Mouse (Mus musculus) pancreas, adult 10 weeks (tissue): ENCODE data around the gene Hsf5. TPM values are rescaled to one million over a fixed set of nuclear protein-coding genes. Genes with fewer than 3 reads are reported as not detected.

Experiments
- polyA plus RNA-seq: library from polyadenylated mRNA; stranded (reverse); fragments of 350-450 nt; fragmentation: Illumina TruSeq; extraction: RNeasy Lipid Tissue Mini Kit (QIAGEN cat#74804); gene quantifications from one replicate; pipeline ENCODE4 v1.2.3, GENCODE M21; 2015; ENCODE audit warnings: low read depth, low replicate concordance; ENCODE audit not compliant: insufficient read depth

Gene Hsf5
- polyA plus RNA-seq, result not detected

DNA sequence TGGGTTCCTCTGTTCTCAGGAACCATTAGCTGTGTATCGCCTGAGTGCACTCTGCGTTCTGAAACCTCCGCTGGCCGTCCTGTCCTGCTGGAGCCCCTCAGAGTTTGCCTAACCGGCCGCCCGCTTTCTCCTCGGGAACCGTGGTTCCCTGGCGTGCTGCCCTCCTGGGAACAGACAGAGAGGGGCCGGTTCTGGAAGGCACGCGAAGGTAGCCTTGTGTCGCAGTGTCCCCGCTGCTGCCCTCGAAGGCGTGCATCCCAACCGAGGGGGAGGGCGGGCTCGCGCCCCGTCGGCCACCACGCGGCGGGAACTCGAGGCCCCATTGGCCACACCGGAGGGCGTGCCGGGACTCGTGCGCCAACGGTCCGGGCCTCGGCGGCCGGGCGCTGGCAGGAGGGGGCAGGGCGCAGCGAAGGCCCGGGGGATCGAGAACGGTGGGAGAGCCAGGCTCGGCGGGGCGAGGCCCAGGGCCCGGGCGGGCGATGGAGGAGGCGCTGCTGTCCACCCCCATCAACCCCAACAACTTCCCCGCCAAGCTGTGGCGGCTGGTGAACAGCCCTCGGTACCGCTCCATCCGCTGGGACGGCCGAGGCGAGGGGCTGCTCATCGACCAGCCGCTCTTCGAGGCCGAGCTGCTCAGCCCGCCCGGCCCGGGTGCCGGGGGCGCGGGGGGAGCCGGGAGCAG lies at the start of gene Hsf5:
Hsf5 (plus strand) TSS at position 375 of the 685 bp plus-strand sequence.

GRCm38 (mm10) chr11:87568255-87568953 lies 48.6 kb upstream of the Hsf5 start, which contains the start of gene Sept4:
Gene Sept4, plus strand, starts transcription at chr11:87568903.

DNA sequence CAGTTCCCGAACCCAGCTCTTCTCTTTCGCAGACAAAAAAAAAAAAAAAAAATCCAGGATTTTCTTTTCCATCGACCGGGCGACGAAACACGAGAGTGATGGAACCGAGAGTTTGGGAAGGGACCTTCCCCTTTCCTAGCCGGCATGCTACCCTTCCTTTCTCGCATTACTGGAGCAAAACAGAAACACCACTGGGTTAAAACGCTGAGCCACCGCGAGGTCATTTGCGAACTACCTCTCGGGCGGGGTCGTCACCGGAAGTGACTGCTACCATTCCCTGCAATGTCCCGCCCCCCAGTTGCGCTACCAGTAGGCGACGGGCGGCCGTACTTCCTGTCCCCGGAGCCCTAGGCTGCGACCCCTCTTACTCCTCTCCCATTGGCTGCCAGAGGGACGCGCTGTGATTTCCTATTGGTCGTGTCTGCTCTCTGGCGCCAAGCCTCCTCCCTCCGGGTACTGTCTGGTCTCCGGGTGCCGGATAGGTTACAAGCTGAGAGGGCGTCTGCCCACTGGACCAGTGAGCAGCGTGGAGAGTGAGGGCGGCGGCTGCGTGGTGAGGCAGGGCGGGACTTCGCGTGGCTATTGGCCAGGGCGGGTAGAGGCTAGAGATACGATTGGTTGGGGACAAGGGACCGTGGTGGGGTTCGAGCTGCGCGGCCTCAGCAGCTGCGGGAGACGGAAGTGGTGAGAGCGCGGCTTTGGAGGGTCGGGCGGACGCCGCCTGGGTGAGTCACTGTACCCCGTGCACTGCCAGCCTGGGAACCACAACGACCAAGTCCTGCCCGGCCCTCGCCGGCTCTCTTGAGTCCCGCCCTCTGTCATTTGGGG lies 25.2 kb upstream of the Hsf5 start, which contains the start of gene Mtmr4:
Mtmr4 (plus strand) TSS at position 637 of the 828 bp plus-strand sequence.

DNA sequence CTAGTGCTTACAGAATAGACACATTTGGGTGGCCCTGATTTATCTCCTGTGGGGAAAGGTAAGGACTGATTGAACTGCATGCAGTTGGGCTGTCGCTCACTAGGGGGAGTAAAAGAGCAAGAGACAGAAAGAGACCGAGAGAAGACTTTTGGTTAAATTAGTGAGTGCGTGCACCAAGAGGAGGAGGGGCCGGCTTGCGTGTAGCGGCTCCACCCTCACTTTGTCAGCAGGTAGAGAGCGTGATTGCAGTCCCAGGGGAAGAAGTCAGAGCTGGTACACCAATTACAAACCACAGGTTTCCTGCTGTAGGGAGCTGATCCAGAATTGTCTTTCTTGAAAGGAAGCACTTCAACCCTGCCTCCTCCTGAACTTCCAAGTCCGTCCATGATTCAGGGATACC lies 45.4 kb downstream of the Hsf5 start, which contains the start of gene Rnf43:
Rnf43 (plus strand) TSS at position 316 of the 400 bp plus-strand sequence.

Other genes with a start within 250 kb of the Hsf5 start
- gene Rad51c, start 212.2 kb upstream of the Hsf5 start, polyA plus RNA-seq, result not detected
- not detected for gene Tex14, start 212.1 kb upstream of the Hsf5 start, polyA plus RNA-seq
- not detected for gene Gm11492, start 50.5 kb upstream of the Hsf5 start, polyA plus RNA-seq
- 17.6 TPM for gene Sept4, start 48.3 kb upstream of the Hsf5 start, polyA plus RNA-seq
- gene Mtmr4, start 25.0 kb upstream of the Hsf5 start, polyA plus RNA-seq, result 5.4 TPM
- gene Rnf43, start 45.6 kb downstream of the Hsf5 start, polyA plus RNA-seq, result 2.4 TPM
- gene Supt4a, start 120.4 kb downstream of the Hsf5 start, polyA plus RNA-seq, result 15.9 TPM
- 2.9 TPM for gene Tspoap1, start 143.4 kb downstream of the Hsf5 start, polyA plus RNA-seq
- not detected for gene Mpo, start 176.4 kb downstream of the Hsf5 start, polyA plus RNA-seq
- gene Lpo, start 211.1 kb downstream of the Hsf5 start, polyA plus RNA-seq, result not detected
- gene Mks1, start 236.1 kb downstream of the Hsf5 start, polyA plus RNA-seq, result 2.3 TPM